Mouse (Mus musculus) spleen, adult 12 weeks (tissue): ENCODE results near the gene Frmd4b.

ENCODE experiments used
- DNase-seq: peaks from one replicate; pipeline ENCODE4 v3.0.0; 2022; ENCODE audit warnings: low spot score

Gene Frmd4b

GRCm38 (mm10) chr6:97356612-97357011, 260.7 kb downstream of the Frmd4b start:
- no peak for DNase-seq

DNA sequence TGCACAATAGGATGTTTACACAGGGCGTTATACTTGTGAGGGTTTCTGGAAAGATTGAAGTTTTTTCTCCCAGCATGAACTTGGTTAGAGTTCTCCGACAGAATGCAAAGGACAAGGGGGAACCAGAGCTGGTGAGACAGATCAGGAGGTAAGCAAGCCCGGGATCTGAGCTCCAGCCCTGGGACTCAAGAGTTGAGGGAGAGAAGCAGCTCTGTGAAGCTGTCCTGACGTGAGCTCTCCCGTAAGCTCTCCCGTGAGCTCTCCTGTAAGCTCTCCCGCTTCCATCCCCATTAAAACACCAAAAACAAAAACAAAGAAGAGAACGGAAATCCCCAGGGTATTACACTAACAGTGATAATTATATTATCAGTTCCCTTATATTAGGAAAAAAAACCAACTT, 262.2 kb downstream of the Frmd4b start:
- DNase-seq, result no peak

DNA sequence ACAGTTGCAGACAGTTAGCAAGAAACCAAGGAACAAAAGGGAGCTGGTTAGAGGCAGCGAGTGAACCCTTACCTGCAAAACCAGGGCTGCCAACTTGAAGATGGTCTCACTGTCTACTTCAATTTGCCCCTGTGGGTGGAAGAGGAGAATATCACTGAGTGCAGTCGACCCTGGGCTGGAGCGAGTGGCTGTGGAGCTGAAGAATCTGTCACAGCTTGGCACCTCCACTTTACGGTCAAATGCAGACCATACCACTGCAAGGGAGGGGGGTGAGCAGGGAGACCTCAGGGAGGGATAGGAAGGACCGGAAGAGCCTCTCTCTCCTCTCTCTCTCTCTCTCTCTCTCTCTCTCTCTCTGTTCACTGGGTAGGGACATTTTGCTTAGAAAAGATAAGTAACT, 263.4 kb downstream of the Frmd4b start:
- no peak for DNase-seq

GRCm38 (mm10) chr6:97353371-97353770, 264.0 kb downstream of the Frmd4b start:
- no peak for DNase-seq

GRCm38 (mm10) chr6:97352505-97353154, 264.7 kb downstream of the Frmd4b start:
- DNase-seq, result no peak

DNA sequence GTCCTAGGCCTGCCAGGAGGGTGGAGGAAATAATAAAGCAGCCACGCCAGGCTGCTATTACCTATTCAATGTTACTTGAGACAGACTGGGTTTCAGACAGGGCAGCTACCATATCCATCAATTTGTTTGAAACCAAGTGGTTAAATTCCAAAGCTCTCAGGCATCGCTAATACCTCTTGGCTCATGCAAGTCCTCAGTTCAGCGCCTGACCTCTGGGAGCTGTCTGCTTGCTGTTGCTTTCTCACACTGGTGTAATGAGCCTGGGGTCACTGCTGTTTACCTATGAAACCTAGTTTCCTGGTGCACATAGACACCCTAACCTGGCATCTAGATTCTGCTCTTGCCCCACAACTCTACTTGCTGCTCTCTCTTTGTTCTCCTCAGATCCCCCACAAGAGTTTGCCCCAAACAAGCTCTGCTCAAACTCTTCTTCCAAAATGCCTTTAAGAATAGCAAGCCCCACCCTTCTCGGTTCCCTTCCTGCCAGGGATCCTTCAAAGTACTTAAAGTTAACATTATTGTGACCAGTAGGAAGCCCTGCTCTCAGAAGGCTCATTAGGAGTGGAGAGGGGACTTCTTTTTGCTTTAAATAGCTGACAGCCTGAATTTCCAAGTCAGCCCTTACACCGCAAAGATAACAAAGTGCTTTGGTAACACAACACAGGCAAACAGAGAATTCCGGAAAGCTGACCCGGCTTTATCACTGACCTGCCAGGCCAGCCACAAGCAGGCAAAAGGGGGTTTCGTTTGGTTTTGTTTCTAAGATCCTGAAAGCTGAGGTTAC, 267.8 kb downstream of the Frmd4b start:
- DNase-seq, result no peak

DNA sequence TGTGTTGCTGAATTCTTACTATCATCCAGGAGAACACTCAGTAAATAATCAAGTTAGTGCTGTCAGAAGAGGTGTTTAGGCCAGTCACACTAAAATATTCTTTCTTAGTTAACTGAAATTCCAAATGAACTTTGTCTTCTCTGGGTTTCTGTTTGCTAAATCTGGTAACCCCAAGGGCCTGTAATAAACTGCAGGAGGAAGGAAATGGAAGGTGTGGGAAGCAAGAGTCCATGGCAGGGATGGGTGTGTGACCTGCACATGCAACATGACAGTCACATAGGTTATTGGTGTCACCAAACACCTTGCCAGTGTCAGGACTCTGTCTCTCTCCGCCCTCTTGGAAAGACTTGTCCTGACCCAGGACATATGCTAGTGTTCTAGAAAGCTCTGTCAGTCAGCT, 270.4 kb downstream of the Frmd4b start:
- DNase-seq, result no peak

DNA sequence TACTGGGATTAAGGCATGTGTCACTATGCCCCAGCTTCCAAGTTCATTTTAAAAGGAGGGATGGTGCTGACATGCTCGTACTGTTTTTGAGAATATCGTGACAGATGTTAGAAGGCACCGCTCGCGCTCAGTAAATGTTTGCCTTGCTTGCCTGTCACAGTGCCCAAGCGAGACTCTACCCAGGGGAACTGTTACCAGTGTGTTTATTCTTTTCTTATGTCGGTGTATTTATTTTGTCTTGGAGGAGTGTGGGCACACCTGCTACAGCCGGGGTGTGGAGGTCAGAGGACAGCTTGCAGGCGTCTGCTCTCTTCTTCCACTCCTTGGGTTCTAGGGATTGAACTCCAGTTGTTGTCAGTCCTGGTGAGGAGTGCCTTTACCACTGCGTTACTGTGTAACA, 270.8 kb downstream of the Frmd4b start:
- DNase-seq, result no peak

GRCm38 (mm10) chr6:97345921-97346320, 271.4 kb downstream of the Frmd4b start:
- no peak for DNase-seq

DNA sequence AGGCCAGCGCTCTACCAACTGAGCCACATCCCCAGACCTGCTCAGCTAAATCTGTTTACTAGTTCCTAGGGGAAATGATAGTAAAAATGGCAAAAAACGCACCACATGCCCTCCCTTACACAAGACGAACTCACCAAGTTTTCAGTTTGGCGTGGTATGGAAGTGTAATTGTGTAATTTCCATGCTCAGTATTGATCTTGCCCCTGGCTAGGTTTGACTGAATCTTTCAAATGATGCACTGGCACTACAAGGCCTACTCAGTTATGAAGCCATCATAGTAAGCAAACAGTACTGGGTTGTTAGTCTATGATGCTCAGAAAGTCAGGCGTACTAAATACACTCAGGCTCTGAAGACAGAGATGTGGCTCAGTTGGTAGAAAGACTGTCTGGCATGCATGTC, 275.2 kb downstream of the Frmd4b start:
- no peak for DNase-seq

- no peak for DNase-seq
Observed at GRCm38 (mm10) chr6:97341628-97342027, 275.7 kb downstream of the Frmd4b start.

GRCm38 (mm10) chr6:97341148-97341547, 276.2 kb downstream of the Frmd4b start:
- DNase-seq, result no peak

- no peak for DNase-seq
Observed at GRCm38 (mm10) chr6:97340211-97340791, 277.0 kb downstream of the Frmd4b start.

DNA sequence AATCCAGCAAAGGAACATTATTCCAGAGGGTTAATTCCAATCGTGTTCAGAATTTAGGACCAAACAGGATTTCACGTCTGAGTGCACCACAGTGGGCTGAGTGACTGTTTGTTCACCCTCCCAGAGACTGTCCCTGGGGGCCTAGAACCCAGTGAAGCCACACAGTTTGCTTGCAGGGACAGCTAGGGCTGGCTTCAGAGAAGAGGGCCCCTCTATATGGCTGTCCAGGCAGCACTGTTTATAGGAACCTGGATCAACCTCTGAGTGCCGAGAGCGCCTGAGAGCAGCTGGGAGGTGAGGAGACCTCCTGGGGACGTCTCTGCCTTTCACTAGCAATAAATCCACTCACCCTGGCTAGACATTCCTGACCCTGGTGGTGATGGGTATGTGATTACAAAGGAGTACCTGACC, 278.1 kb downstream of the Frmd4b start:
- no peak for DNase-seq

DNA sequence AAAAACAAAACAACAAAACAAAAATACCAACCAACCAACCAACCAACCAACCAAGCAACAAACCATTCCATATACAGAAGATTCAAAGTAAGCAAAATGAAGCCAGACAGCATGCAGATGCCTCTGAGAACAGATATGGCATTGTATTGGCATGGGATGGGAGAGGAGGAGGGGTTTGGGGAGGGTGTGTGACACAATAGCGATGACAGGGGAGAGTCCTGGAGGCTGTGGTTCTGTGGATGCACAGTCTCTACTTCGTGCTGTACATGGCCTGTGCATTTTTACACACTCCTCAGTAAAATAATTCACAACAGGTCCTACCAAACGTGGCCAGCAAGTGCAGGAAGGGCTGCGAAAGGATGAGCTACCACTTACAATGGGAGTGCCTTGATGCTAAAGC, 278.5 kb downstream of the Frmd4b start:
- DNase-seq, result no peak

GRCm38 (mm10) chr6:97333323-97333722, 284.0 kb downstream of the Frmd4b start:
- no peak for DNase-seq

- DNase-seq, result no peak
Observed at GRCm38 (mm10) chr6:97323951-97324350, 293.4 kb downstream of the Frmd4b start.

DNA sequence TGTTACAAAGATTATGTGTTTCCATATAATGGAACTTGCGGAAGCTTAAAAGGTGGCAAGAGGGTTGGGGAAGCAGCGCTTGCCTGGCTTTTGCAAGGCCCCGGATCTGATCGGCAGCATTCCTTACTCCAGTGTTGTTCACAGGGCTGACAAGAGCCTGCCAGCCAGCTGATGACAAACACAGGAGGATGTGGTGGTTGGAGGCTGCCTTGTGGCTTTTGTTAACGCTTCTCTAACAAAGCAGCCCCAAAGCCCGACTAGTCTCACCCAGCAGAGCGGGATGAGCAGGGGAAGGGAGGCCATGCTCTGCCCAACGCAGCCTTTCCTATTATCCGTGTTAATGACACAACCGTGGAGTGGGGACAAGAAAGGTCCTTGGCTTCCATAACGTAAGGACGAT, 295.2 kb downstream of the Frmd4b start:
- no peak for DNase-seq

- DNase-seq, result no peak
Observed at GRCm38 (mm10) chr6:97321156-97321555, 296.2 kb downstream of the Frmd4b start.

DNA sequence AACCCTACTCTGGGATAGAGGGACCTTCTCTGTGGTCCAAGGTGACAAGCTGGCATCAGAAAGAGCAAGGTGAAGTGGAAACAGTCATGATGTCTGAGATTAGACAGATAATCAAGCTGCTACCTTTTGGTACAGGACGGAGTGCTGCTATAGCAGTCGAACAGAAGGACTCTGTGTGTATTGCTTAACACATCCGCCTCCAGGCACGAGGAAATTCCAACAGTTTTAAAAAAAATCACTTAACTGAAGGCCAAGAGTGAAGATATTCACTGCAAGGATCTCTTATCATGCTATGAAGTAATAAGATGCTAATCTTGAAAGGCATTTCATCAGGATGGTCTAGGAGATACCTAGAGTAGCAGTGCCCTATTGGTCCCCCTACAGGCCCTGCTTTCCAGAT, 298.3 kb downstream of the Frmd4b start:
- no peak for DNase-seq

DNA sequence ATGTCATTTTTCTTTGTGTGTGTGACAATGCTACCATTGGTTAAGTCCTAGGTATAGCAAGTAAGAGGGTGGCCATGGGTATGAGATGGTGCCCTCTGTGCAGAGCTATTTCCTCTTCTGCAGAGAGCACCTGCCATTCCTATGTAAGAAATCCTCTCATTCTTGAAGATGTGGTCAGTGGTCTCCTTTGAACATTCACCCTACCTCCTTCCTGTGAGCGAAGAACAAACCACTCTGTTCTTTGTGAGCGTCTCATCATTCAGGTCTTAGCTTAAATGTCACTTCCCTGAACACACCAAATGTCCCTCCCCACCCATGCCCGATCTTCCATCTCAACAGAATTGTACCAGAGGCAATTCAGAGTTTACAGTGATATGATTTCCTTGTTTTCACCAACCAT, 299.4 kb downstream of the Frmd4b start:
- no peak for DNase-seq

DNA sequence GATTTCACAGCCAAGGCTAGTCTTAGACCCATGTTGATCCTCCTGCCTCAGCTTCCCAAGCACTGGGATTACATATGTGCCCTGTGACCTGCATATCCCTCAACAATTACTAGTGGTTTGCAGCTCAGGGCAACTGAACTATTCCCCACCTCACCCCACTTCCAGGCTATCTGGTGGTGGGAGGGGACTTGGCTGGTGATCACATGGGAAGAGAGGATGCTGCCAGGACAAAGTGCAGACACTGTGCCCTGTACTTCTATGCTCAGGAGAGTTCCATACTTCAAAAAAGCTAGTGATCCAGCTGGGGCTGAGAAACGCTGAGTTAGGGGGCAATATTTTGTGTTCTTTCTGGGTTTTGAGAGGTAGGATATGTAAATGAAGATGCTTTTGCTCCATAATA, 300.6 kb downstream of the Frmd4b start:
- no peak for DNase-seq

GRCm38 (mm10) chr6:97315311-97315710, 302.0 kb downstream of the Frmd4b start:
- no peak for DNase-seq
